Mouse (Mus musculus): ENCODE results near the gene Iqgap1. TPM values are rescaled to one million over a fixed set of nuclear protein-coding genes. Genes with fewer than 3 reads are reported as not detected.

The Iqgap1 gene
- total RNA-seq, 1 experiment from 2014 or later, result 141 TPM

DNA sequence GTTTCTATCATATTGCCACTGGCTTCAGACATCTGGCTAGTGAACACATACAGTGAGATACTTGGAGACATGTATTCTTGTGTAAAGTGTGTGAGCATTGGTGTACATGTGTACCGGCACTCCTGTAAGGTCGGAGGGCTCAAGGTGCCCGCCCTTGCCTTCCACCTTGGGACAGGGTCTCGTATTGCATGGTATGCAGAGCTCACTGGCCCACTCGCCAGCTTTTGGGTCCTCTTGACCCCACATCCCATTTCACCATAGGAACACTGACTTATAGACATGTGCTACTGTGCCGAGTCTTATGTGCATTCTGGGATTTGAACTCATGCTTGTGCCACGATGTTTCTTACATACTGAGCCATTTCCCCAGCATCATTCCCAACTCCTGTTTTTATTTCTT, 115.4 kb downstream of the Iqgap1 start:
- no peak for ATAC-seq (replicated peaks in 1 of 2; ENCODE audit: insufficient read depth in 1 of 2, low FRiP score in 2 of 2, low TSS enrichment in 1 of 2, low read depth in 1 of 2, poor library complexity in 2 of 2, severe bottlenecking in 2 of 2)

DNA sequence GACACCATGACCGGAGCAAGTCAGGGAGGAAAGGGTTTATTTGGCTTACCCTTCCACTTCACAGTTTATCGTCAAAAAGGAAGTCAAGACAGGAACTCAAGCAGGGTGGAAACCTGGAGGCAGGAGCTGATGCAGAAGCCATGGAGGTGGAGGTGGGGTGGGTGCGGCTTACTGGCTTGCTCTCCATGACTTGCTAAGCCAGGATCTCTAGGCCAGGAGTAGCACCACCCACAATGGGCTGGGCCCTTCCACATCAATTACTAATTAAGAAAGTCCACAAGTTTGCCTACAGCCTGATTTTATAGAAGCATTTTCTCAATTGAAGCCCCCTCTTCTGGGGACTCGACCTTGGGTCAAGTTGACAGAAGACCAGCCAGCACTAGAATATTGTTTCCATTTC, 121.7 kb downstream of the Iqgap1 start:
- ATAC-seq (replicated peaks in 1 of 2; ENCODE audit: insufficient read depth in 1 of 2, low FRiP score in 2 of 2, low TSS enrichment in 1 of 2, low read depth in 1 of 2, poor library complexity in 2 of 2, severe bottlenecking in 2 of 2), result no peak

DNA sequence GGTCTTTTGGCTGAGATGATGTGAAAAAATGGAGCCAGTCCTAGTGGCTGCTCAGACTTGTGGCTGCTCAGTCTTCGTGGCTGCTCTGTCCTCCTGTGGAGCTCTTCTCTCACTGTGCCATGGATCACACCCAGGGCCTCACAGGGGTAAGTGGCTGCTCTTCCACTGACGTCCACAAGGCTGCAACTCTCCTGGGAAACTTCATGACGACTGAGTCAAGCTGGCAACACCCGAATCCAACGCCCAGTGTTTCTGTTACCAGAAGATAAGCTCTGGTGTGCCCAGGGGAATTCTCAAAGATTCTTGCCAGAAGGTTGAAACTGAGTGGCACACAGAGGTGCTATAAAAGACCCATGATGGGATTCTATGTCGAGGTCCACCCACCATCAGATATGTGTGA, 123.3 kb downstream of the Iqgap1 start:
- no peak for ATAC-seq (replicated peaks in 1 of 2; ENCODE audit: insufficient read depth in 1 of 2, low FRiP score in 2 of 2, low TSS enrichment in 1 of 2, low read depth in 1 of 2, poor library complexity in 2 of 2, severe bottlenecking in 2 of 2)

- ATAC-seq (replicated peaks in 1 of 2; ENCODE audit: insufficient read depth in 1 of 2, low FRiP score in 2 of 2, low TSS enrichment in 1 of 2, low read depth in 1 of 2, poor library complexity in 2 of 2, severe bottlenecking in 2 of 2), result no peak
These were observed 126.1 kb downstream of the Iqgap1 start for GRCm38 (mm10) chr7:80699709-80700108.

DNA sequence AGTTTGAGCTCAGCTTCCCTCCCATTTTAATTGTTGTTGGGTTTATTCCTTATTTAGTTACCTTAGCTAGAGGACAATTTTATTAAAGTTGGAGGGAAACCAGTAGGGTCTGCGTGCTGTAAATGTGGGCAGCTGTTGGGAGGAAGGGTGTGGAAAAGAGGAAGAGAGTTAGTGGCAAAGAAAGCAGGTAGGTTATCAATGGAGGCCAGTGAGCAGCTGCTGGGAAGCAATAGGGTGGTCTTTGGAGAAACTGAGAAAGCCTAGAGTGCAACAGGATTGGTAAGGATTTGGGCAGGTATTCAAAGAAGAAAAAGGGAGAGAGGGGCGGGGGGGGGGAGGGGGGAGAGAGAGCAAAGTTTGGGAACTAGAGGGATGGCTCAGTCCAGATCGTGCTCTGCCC, 126.8 kb downstream of the Iqgap1 start:
- ATAC-seq (replicated peaks in 1 of 2; ENCODE audit: insufficient read depth in 1 of 2, low FRiP score in 2 of 2, low TSS enrichment in 1 of 2, low read depth in 1 of 2, poor library complexity in 2 of 2, severe bottlenecking in 2 of 2), result no peak

DNA sequence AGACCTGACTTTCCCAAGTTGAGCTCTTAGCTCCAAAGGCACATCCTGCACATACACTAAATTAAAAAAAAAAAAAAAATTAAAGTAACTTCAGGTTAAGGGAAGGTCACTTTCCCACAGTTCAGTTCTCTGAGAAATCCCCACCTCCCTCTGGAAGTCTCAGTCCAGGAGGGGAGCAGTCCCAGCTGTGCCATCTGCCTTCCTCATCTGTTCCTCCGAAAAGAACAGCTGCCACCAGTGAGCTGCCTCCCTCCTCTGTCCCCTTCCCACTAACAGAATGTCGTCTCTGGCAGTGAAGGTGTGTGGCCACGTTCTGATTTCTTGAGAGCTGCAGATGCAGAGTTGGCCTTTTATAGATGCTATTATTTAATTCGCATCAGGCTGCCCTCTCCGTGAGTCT, 127.9 kb downstream of the Iqgap1 start:
- no peak for ATAC-seq (replicated peaks in 1 of 2; ENCODE audit: insufficient read depth in 1 of 2, low FRiP score in 2 of 2, low TSS enrichment in 1 of 2, low read depth in 1 of 2, poor library complexity in 2 of 2, severe bottlenecking in 2 of 2)

GRCm38 (mm10) chr7:80696903-80697302, 128.9 kb downstream of the Iqgap1 start:
- ATAC-seq (replicated peaks in 1 of 2; ENCODE audit: insufficient read depth in 1 of 2, low FRiP score in 2 of 2, low TSS enrichment in 1 of 2, low read depth in 1 of 2, poor library complexity in 2 of 2, severe bottlenecking in 2 of 2), result no peak

- ATAC-seq (replicated peaks in 1 of 2; ENCODE audit: insufficient read depth in 1 of 2, low FRiP score in 2 of 2, low TSS enrichment in 1 of 2, low read depth in 1 of 2, poor library complexity in 2 of 2, severe bottlenecking in 2 of 2), result no peak
These were observed 129.4 kb downstream of the Iqgap1 start for GRCm38 (mm10) chr7:80696334-80696733.

DNA sequence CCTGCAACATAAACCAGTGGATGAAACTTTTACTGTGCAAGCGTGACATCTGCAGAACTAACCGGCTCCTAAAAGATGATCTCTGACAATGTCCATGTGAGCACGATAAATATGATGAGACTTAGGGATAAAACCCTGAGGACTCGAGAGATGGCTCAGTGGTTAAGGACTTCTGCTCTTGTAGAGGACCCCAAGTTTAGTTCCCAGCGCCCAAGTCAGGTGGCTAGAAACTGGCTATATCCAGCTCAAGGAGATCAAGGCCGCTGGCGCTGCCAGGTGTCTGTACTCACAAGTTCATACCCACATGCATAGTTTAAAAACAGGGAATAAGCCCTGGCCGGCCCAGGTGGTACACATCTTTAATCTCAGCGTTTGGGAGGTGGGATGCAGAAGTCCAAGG, 133.3 kb downstream of the Iqgap1 start:
- no peak for ATAC-seq (replicated peaks in 1 of 2; ENCODE audit: insufficient read depth in 1 of 2, low FRiP score in 2 of 2, low TSS enrichment in 1 of 2, low read depth in 1 of 2, poor library complexity in 2 of 2, severe bottlenecking in 2 of 2)

DNA sequence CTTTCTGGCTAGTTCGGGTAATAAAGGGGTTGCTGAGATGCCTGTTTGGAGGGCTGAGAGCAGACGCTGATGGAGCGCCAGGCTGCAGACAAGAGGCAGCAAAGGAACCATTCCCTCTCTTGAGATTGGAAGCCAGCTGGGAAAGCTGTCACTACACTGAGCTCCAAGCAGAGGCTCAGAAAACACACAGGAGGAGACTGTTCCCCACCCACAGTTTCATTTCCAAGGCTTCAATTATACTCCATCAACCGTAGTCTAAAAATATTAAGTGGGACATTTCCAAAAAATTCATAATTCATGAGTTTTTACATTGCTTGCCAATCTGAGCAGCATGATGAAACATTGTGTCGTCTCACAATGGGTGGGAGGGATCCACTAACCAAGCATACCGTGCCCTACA, 134.6 kb downstream of the Iqgap1 start:
- ATAC-seq (replicated peaks in 1 of 2; ENCODE audit: insufficient read depth in 1 of 2, low FRiP score in 2 of 2, low TSS enrichment in 1 of 2, low read depth in 1 of 2, poor library complexity in 2 of 2, severe bottlenecking in 2 of 2), result no peak

DNA sequence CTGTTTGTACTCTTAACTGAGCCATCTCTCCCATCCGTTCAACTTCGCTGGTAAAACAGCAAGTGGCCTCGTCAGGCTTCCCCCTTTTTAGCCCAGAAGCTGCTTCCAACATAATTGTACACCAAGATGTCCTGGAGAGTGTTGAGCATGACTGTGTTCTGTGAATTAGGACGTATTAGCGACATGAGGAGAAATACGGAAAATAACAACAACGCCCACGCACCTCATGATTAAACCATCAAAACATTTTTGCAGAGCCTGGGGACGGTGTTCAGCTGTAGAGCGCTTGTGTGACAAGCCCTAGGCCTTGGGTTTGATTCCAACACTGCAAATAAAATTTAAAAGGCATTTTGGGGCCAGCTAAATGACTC, 136.6 kb downstream of the Iqgap1 start:
- no peak; a peak in 1 of 4 replicates for ATAC-seq (replicated peaks in 1 of 2; ENCODE audit: insufficient read depth in 1 of 2, low FRiP score in 2 of 2, low TSS enrichment in 1 of 2, low read depth in 1 of 2, poor library complexity in 2 of 2, severe bottlenecking in 2 of 2)

DNA sequence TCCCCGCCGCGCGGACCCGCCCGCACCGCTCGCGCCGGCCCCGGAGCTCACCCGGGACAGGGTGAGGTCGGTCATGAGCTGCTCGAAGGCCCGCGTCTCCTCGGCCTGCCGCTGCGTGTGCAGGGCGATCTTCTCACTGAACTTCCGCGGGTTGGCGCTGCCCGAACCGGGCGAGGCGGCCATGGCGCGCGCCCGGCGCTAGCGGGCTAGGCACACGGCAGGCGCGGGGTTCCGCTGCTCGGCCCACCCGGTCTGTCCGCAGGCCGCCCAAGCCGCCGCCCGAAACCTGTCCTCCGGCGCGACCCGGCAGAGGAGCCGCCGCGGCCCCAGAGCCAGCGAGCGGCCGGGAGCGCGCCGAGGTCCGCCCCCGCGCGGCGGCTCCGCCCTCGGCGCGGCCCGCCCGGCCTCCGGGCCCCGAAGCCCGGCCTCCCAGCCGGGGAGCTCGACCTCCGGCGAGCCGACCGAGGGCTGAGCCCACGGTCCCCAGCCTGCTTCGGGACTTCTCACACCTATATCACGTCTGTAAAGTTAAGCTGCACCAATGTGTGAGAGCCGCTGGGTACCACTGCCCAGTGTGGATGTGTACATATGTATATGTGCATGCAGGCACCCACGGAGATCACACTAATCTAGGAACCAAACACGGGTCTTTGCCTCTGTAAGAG, 137.1 kb downstream of the Iqgap1 start, which contains the start of gene Crtc3:
Crtc3 (minus strand) TSS at position 322 of the 665 bp plus-strand sequence.
- ATAC-seq (replicated peaks in 1 of 2; ENCODE audit: insufficient read depth in 1 of 2, low FRiP score in 2 of 2, low TSS enrichment in 1 of 2, low read depth in 1 of 2, poor library complexity in 2 of 2, severe bottlenecking in 2 of 2), result peak; percentile 49 to 56; a peak in 3 of 4 replicates

DNA sequence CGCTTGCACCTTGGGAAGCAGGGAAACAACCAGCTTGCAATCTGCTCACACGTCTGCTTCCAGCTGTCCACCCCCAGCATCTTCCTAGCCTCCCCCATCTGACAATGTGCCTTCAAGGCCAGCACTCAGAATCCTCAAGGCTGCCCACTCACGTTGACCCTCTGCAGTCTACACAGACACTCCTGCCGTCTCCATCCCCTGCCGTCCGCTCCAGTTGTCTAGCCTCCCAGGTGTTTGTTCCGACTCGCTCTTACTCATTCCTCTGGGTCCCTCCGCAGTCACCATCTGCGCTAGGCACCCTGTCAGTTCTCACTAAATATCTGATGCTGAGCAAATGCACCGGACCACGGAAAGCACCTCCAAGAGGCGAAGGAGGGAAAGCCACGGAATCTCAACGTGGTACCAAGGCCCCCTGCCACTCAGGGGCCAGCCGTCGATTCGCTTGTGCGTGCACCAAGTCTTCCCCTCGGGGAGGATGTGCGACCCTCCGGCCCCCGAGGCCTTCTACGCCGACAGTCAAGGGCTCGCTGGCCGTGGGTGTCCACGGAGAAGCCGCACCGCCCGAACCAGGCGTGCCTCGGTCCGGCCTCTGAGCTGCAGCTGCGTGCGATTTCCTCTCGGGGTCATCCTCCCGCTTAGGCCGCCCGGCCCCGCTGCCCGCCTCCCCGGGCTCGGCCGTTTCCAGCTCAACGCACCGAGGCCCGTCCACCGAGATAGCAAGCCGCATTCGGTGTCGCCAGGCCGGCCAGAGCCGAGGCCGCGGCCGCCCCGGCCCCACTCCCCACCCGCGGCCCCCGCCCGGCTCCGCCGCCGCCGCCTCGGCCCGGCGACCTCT, 137.8 kb downstream of the Iqgap1 start:
- peak; percentile 32 to 48; a peak in 2 of 4 replicates for ATAC-seq (replicated peaks in 1 of 2; ENCODE audit: insufficient read depth in 1 of 2, low FRiP score in 2 of 2, low TSS enrichment in 1 of 2, low read depth in 1 of 2, poor library complexity in 2 of 2, severe bottlenecking in 2 of 2)

GRCm38 (mm10) chr7:80685639-80686038, 140.1 kb downstream of the Iqgap1 start:
- no peak for ATAC-seq (replicated peaks in 1 of 2; ENCODE audit: insufficient read depth in 1 of 2, low FRiP score in 2 of 2, low TSS enrichment in 1 of 2, low read depth in 1 of 2, poor library complexity in 2 of 2, severe bottlenecking in 2 of 2)

DNA sequence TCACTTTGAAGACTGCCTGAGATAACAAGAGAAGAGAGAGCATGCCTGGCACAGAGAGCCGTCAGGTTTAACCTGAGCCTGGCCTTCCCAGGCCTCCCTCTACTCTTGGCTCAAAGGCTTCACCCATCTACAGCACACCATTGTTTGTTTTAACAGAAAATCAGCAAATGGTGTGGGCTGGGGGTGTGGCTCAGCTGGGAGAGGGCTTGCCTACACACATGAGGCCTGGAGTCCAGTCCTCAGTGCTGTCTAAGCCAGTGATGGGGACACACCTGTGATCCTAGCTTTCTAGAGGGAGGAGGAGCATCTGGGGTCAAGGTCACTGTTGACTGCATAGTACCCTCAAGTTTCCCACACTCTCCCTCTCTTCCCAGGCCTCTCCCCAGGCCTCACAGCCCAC, 143.1 kb downstream of the Iqgap1 start:
- ATAC-seq (replicated peaks in 1 of 2; ENCODE audit: insufficient read depth in 1 of 2, low FRiP score in 2 of 2, low TSS enrichment in 1 of 2, low read depth in 1 of 2, poor library complexity in 2 of 2, severe bottlenecking in 2 of 2), result no peak

DNA sequence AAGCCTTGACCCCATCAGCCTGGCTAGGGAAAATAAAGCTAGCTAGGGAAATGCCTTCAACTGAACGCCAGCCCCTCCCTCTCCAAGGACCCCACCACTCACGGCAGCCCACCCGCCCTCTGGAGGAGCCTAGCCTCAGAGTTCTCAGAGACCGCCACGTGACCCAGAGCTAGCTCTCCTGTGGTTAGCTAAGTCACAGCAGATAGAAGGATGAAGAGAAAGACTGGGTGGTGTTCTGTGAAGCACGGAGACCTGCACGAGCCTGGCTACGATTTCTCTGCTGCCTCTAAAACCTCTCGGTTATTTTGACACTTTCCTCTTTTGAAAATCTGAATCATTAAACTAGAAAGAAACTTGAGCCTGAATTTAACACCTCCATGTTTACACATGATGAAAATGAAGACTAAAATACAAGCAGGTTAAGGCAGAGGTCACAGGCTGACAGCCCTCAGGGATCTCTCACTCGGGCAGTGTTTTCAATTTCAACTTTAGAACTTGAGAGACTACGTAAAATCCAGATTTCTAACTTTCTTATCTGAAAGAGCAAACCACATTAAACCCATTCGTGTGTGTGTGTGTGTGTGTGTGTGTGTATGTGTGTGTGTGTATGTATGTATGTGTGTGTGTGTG, 145.4 kb downstream of the Iqgap1 start:
- peak; percentile 51 to 76 for ATAC-seq (replicated peaks in 1 of 2; ENCODE audit: insufficient read depth in 1 of 2, low FRiP score in 2 of 2, low TSS enrichment in 1 of 2, low read depth in 1 of 2, poor library complexity in 2 of 2, severe bottlenecking in 2 of 2)

DNA sequence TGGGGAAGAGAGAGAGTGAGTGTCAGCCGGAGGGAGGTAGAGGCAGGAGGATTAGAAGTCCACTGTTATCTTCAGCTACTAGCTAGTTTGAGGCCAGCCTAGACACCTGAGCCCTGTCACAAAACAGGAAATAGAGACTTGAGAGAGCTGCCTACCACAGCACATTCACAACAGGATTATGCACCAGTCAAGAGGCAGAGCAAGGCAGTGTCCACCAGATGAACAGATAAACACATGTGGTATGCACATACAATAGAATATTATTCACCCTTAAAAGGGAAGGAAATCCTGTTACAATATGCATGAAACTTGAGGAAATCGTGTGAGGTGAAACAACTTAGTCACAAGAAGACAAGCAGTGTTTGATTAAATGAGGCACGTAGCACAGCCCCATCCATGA, 153.5 kb downstream of the Iqgap1 start:
- no peak for ATAC-seq (replicated peaks in 1 of 2; ENCODE audit: insufficient read depth in 1 of 2, low FRiP score in 2 of 2, low TSS enrichment in 1 of 2, low read depth in 1 of 2, poor library complexity in 2 of 2, severe bottlenecking in 2 of 2)

DNA sequence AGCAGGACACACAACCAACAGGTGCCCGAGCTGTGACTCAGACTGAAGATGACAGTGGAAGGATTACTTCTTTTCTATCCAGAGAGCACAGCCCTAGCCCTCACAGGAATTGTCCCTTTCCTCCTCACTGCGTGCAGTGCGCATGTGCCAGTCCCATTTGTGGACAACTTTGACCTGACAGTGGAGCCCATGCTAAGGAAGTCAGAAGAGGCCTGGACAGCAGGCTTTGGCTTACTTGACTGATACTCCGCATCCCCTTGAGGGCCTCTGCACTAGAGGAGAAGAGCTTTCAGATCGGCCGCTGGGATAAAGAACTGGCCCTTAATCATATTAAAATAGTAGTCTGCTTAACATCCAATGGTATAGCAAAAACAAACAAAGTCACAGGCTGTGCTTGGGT, 154.9 kb downstream of the Iqgap1 start:
- ATAC-seq (replicated peaks in 1 of 2; ENCODE audit: insufficient read depth in 1 of 2, low FRiP score in 2 of 2, low TSS enrichment in 1 of 2, low read depth in 1 of 2, poor library complexity in 2 of 2, severe bottlenecking in 2 of 2), result no peak
